Mouse (Mus musculus) layer of hippocampus, adult 8-10 months (tissue): ENCODE results near the gene Cela3a. TPM values are rescaled to one million over a fixed set of nuclear protein-coding genes. Genes with fewer than 3 reads are reported as not detected.
"Not testable (repeated sequence)": the region's sequence is repeated elsewhere in the genome, so short reads cannot be mapped to it uniquely, and the experiment has no call there.

Experiments
- DNase-seq, 2 experiments: peaks; one replicate each; pipeline ENCODE4 v3.0.0; 2022; ENCODE audit warnings: low spot score in 2 of 2
- total RNA-seq, 4 experiments: library from RNA; stranded (reverse); gene quantifications; 2 replicates each; pipeline ENCODE4 v1.2.4; 2022

Cela3a gene
- total RNA-seq = not detected

DNA sequence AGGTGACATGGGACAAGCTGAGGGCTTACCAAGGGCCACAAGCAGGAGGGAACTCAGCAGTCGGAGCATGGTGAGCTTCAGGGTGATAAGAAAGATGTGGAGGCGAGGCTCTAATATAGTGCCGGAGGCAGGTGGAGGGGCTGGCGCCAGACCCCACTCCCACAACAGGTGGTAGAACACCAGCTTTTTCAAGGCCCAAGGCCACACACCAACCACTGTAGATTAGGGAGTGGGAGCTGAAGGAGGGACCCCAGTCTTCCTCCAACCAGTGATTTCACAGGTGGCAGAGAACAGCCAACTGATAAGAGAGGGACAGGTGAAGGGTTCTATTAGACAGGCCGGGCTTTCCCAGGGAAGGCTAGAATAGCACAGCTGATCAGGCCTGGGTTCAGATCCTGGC lies at the start of gene Cela3a:
TSS of gene Cela3a (minus strand) at position 101 of the 400 bp plus-strand sequence.
- DNase-seq = no peak

DNA sequence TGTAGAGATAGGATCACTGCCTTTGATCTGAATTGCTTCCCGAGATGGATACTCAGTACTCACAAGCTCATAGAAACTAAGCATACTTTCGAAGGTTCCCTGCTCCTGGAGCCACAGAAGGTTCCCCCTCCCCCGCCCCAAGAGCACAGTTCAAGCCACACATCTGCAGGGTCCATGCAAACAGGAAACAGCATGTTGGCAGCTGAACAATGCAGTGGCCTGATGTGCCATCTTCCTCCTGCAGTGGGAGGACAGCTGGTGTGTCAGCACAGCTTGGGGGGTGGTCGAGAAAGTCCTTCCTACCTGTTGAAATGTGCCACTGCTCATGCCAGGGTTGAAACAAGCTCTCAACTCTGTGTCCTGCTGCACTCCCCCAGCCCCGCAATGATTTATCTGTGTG lies 49.3 kb upstream of the Cela3a start:
- DNase-seq = no peak

DNA sequence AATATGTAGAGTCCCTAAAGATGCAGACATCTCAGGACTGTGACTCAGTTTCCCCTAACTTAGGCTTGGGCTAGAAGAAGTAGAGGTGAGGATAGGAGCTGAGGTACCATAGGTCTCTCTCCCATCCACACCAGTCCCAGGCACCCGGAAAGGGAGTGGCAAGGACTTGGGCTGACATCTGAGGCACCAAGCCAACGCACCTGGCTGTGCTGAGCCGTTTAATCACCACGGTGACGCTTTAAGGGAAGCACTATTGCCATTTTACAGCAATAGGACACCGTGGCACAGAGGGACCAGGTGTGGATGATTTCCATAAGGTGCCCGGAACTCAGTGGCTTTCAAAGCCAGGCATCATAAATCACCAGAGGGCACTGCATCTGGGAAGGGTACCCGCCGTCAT lies 48.7 kb upstream of the Cela3a start:
- DNase-seq = no peak

DNA sequence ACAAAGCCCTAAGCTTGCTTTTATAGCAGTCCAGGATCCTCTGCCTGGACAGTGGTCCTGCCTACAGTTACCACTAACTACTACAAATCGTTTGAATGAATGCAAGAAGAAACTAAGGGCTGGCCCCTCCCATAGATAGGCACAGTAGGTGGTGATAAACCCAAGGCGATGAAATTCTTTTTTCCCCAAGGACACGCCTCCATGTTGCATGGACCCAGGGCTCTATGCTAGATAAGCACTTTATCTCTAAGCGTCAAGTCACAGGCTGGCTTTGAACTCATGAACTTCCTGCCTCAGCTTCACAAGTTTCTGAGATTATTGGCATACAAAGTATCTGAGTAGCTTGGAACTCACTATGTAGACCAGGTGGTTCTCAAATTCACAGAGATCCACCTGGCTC lies 47.7 kb upstream of the Cela3a start:
- no peak for DNase-seq

DNA sequence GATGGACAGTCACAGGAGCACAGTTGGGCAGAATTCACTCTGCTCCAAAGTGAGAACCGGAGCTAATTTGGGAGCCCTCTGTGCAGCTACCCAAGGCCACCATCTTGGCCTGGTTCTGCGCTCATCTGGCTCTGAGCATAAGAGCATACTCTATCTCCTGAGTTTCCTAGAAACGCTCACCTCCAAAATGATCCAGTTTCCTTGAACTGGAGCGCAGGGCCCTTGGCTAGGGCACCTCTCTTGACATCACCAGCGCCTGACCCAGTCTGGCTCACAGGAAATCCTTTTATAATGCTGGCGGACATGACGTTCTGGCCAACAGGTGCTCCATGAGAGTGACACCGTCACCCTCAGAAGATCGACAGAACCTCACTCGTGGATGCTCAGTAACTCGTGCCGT lies 47.0 kb upstream of the Cela3a start:
- no peak for DNase-seq

DNA sequence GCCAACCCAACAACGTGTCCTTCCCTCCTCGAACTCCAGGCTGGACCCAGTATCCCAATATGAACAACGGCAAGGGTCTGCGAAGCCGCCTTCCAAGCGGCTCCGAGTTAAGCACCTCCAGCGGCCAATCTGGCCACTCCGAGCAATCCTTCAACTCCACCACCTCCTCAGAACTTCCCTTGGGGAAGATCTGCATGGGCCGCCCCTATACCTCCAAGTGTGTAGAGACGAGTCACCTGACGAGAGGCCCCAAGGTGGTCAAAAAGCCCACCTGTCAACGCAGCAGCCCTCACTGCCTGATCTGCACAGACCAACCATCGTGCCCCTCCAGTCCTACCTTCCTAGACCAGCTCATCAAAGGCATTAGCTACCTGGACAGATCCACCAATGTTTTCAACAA lies 45.0 kb upstream of the Cela3a start:
- DNase-seq = no peak

DNA sequence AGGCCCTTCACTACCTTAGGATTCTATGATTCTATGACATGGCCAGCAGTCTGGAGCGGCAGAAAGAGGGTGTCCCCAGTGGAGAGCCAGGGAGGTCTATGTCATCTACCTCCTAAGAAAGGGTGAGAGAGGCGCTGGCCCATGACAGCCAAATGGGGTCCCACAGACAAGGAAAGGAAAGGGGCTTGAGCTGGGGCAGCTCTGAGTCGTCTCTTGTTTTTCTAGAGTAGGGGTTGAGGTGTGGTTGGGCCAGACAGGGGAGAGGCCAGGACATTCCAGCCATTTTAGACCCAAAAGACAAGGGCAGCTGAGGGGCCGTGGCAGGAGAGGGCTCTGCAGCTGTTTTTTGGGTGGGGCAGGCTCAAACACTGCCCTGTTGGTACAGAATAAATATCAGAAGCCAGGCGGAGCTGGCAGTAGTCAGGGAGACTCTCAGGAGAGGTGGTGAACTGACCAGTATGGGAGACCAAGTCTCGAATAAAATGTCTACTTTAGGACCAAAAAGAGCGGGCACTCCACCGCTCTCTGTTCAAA lies 43.7 kb upstream of the Cela3a start, which contains the start of gene 1700013G24Rik:
TSS of gene 1700013G24Rik (plus strand) at position 51 of the 534 bp plus-strand sequence.
- no peak for DNase-seq

DNA sequence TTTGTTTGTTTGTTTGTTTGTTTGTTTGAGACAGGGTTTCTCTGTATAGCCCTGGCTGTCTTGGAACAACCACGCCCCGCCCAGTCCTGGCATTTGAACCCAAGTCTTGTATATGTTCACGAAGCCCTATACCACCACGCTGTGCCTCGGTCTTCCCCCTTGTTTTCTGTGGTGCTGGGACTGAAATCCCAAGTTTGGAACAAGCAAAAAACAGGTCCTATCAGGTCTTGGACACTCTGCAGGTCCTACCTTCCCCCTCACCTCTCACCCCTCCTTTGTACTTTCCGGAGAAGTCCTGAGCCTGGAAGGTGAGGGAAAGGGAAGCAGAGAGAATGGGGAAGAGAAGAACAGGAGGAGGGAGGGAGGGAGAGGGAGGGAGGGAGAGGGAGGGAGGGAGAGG lies 42.6 kb upstream of the Cela3a start:
- DNase-seq = no peak

DNA sequence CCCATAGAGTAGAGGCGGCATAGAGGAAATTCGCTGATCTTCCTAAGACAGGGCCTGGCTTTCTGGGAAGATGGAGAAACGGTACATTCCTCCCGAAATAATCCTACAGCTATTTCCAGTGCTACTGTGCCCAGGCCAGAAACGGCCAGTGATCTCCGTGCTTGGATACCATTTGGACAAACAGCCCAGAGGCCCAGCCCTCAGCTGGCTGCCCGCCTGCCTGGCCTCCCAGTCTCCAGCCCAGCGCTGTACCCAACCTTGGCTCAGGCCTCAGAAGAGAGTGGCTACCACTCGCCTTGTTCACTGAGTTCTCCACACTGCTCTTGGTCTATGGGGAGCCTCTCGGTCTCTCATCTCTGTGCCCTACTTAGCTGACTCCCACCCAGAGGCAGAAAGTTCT lies 40.1 kb upstream of the Cela3a start:
- no peak for DNase-seq

DNA sequence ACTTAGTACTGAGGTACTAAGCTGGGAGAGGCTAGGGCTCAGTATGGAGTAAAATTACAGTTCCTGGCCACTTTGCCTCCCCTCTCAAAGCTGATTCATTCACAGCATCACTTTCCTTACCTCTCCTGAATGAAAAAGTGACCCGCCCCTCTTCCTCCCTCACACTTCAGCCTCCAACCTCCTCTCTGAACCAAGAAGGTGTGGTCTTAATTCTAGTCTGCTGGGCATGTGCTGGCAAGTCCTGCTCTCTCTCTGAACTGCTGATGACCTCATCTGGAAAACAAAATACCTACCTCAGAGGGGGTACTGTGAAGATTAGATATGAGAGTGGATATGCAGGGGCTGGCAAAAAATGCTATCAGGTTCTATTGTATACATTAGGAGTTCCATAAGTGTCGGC lies 39.5 kb upstream of the Cela3a start:
- no peak for DNase-seq

DNA sequence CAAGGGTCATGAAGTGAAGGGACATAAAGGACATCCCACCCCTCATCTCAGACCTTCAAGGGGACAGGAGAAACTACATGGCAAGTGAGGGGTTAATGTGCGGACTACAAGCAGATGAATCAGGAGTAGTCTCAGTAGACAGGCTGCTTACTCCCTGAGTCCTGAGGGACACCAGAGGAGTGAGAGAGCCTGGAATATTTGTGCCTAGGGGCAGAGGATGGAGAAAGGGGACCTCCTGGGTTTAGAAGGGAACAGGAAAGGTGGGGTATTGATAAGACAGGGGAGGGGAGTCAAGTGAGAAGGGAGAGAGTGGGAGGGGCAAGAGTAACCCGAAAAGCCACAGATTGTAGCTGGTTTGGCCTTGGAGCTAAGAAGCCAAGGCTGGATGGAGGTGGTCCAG lies 39.0 kb upstream of the Cela3a start:
- no peak for DNase-seq

DNA sequence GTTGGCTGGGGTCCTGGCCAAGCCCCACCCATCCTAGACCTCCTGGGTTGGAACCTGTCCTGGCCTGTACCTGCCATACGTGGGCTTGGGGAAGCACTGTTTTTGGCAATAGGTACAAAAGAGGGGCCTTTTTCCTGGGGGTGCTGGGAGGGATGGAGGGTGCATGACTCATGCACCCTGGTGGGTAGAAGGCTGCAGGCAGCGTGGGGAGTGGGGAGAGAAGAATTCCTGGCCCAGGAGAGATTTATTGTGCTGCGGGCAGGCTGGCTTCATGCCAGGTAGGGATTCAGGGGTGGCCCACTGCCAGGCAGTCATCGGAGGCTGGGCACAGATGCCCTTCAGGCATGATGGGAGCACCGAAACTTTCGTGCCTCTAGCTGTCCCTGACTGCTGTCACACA lies 38.6 kb upstream of the Cela3a start:
- no peak for DNase-seq

DNA sequence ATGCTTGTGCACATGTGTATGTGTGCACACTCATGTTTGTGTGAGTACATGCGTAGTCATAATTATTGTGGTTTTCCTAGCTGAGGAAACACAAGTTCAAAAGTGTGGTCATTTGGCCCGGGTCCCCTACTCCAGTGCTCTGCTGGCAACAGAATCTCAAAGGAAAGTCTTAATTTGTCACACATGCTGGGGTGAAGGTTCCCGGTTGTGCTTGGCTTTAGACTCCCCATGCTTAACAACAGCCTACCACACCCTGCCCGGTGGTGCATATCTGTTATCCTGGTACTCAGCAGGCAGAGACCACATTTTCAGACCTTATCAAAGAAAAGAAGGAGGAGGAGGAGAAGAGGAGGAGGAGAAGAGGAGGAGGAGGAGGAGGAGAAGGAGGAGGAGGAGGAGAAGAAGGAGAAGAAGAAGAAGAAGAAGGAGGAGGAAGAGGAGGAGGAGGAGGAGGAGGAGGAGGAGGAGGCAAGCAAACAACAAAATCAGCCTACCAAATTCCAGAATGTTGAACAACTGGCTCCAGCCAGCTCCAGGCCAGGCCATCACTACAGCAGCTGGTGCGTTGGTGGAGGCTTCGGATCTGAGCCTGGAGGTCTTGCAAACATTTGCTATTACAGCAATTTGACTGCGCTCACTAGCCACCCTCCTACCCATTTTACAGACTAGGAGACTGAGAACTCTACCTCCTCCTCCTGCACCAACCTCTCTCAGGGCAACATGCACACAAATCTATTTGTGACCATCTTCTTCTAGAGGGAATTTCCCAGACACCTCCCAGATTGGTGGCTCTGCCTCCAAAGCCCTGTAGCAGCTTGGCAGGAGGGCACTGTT lies 38.0 kb upstream of the Cela3a start:
- no peak for DNase-seq

DNA sequence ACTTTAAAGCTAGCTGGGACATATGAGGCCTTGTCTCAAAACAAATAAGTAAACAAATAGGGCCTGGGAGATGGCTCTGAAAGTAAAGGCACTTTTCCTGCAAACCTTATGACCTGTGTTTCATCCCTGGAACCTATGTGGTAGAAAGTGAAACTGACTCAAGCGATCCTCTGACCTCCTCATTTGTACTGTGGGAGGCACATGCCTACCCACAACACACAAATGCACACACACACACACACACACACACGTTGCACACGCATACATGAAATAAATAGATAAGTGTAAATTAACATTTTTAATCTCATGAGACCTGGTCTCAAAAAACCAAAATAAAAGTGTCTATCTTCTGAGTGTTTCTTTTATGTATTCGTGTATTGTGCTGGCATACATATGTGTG lies 36.3 kb upstream of the Cela3a start:
- DNase-seq = no peak

DNA sequence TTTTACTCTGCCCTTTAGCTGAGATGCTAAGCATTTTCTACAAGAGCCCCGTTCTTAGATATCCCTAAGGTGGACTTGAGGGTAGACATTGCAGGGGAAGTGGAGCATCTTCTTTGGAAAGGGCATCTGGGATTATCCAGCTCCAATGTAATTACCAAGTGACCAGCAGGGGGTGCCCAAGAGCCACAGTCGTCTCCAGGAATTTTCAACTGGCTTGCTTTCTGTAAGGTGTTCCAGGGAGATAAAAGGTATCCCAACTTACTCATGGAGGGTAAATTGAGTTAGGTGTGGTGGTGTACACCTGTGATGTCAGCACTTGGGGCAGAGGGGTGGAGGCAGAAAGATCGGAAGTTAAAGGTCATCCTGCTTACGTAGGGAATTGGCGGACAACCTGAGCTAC lies 34.0 kb upstream of the Cela3a start:
- DNase-seq = peak; percentile 39 to 84

DNA sequence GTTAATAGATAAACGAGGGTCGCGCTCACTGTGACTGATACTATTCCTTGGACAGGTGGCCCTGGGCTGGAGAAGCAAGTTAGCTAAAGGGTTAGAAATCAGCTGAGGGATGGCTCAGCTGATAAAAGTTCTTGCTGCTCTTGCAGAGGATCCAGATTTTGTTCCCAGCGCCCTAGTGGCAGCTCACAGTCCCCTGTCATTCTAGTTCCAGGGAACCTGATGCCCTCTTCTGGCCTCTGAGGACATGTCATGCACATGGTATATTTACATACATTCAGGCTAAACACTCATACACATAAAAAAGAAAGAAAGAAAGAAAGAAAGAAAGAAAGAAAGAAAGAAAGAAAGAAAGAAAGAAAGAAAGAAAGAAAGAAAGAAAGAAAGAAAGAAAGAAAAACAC lies 31.7 kb upstream of the Cela3a start:
- DNase-seq = no peak

DNA sequence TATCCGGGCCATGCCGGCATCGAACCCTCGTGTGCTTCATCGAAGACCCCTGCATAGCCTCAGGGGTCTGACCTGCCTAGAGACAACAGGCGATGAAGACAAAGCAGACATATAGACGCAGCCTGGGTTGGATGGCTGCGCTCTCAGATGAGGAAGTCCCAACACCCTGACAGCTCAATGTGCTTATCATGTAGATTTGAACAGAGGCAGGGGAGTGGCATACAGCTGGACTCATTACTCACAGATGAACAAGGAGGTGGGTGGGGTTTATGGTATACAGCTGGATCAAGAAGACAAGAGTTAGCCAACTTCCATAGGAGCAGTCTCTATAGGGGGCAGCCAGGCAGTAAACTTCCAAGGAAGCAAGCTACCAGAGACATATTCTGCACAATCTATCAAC lies 29.3 kb upstream of the Cela3a start:
- no peak for DNase-seq

DNA sequence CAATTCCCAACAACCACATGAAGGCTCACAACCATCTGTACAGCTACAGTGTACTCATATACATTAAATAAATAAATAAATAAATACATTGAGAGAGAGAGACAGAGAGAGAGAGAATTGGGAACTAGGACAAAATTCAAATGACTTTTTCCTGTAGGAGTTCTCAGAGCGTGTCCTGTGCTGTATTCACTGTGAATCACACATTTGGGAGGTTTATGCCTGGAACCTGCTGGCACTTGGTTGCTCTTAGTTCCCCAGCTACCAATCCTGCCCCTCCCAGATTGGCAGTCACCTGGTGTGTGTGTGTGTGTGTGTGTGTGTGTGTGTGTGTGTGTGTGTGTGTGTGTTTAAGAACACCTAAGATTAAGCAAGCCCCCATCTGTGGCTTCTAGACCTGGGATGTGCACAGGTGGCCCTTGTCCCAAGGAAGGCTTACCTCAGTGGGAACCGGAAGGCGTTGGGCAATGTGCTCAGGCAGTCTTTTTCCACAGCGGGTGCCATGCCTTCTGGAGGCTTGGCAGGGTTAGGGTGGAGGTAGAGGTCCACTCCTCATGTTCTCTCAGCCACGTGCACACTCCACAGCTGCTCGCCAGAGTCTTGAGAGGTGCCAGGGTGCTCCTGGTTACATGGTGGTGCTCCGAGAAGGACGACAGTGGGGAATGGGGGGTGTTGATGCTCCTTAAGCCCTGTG lies 27.5 kb upstream of the Cela3a start:
- DNase-seq = no peak

DNA sequence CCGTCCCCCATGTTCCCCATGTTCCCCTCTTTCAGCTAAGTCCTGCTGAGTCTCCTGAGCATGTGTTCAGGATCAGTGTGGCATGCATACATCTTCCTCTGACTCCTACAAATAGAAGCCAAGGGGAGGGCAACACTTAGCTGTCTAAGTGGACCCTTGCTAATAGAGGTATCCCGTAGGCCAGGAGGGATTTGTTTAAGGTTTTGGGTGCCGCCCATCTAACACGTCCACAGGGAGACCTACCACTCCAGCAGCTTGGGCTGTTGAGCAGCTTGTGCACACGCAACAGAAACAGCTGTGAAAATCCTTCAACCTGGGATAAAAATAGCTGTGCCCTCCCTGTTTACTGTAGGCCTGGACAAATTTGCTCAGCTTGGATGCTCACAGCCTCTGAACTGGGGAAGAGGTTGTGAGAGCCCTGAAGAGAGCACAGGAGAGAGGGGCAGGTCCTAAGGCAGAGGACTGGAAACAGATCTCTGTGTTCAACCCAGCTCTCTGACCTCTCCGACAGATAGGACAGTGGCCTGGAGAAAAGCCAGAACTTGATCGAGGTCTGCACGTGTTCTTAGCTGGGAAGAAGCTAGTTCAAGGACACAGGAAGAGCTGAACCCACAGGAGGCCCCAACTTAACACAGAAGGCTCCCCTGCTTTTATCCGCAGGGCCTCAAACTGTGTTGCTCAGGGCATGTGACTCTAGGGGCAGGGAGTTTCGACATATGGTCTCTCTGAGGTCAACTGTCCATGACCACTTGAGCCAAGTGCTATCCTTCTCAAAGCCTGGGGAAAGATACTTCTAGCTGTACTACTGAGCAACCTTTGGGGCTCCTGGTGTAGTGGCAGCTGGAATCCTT lies 23.3 kb upstream of the Cela3a start:
- DNase-seq = not testable (repeated sequence)

DNA sequence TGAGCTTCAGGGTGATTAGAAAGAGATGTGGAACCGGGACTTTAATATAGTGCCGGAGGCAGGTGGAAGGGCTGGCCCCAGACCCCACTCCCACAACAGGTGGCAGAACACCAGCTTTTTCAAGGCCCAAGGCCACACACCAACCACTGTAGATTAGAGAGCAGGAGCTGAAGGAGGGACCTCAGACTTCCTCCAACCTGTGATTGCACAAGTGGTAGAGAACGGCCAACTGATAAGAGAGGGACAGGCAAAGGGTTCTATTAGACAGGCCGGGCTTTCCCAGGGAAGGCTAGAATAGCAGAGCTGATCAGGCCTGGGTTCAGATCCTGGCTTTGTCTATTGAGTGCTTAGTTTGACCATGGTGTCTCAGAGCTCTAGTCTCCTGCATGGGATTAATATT lies 20.9 kb upstream of the Cela3a start, which contains the start of gene Cela3b:
TSS of gene Cela3b (minus strand) at position 39 of the 400 bp plus-strand sequence.
- DNase-seq = no peak

DNA sequence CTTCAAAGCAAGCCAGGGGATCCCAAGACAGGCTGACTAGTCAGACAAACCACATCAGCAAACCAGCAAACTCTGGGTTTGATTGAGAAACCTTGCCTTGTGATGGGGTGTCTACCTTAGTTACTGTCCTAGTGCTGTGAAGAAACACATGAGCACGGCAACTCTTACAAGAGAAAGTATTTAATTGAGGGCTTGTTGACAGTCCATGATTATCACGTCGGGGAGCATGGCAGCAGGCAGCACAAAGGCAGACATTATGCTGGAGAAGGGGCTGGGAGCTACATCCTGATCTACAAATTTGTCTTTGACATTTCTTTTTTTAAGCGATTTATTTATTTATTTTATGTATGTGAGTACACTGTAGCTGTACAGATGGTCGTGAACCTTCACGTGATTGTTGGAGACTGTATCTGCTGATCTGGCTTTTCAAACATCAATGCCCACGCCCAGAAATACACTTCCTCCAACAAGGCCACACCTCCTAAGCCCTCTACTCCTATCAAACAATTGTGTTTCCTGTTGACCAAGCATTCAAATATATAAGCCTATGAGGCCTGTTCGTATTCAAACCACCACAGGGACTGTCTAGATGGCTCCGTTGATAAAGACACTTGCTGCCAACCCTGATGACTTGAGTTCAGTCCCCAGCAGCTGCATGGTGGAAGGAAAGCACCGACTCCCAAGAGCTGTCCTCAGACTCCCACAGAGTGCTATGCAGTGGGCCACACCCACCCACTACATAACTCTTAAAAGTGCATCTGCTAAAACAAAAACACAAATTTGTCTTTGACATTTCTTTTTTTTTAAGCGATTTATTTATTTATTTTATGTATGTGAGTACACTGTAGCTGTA lies 8.3 kb upstream of the Cela3a start:
- no peak for DNase-seq
